Mouse (Mus musculus): ENCODE results near the gene Cdc42ep1.
A peak's percentile ranks its signal among the peaks of the same experiment; 100 is the strongest.

Cdc42ep1 gene

DNA sequence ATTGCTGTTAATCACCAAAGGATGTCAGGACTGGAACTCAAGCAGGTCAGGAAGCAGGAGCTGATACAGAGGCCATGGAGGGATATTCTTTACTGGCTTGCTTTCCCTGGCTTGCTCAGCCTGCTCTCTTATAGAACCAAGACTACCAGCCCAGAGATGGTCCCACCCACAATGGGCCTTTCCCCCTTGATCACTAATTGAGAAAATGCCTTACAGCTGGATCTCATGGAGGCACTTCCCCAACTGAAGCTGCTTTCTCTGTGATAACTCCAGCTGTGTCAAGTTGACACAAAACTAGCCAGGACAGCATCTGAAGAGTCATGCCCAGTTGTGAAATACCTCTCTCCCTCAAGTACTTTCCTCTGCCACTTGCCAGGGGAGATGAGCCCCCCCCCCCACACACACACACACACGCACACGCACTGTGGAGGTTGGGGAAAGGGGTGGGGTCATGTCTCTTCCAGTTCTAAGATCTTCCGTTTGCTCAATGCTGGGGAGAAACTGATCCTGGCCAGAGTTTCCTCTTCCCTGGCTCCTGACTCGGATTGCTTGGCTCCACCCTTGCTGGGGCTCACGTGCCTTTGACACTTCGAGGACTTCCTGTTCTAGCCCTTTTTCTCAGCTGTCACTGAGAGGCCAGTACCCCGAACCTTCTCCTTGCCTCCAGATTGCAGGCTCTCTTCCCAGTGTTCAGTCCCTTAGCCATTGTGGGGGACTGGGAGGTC is 36.5 kb downstream of the Cdc42ep1 start:
- DNase-seq (ENCODE audit: low read depth): peak; percentile 60

DNA sequence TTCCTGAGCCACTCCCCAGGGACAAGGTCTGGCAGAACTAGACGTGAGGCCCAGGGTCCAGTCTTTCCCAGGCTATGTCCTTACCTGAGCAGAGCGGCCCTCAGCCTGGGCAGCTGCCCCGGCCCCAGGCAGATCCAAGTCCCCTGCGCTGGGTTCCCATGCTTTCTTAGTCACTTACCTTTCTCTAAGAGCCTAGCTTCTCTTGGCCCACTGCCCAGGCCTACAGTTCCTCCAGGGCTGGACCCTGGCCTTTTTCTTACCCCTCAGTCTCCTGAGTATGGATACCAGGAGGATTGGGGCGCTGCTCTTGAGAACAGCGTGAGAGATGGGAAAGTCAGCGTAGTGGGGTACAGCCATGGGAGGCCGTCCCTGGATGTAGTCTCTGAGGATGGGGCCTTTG is 38.0 kb downstream of the Cdc42ep1 start:
- DNase-seq (ENCODE audit: low read depth): no peak

DNA sequence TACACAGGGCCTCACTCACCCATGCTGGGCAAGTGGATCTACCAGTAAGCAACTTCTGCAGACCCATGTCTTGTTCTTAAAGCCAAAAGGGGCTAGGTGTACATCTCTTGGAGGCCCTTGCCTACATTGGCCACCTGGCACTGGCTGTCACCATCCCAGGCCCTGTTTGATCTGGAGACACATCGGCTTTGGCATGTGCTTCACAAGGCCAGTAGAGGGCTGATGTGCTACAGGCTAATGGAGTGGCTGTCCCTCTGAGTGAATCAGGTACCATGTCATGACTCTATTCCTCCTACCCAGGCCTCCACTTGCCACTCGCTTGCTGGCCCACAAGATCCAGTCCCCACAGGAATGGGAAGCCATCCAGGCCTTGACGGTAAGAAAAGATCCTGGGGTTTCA is 39.4 kb downstream of the Cdc42ep1 start:
- no peak for DNase-seq (ENCODE audit: low read depth)

DNA sequence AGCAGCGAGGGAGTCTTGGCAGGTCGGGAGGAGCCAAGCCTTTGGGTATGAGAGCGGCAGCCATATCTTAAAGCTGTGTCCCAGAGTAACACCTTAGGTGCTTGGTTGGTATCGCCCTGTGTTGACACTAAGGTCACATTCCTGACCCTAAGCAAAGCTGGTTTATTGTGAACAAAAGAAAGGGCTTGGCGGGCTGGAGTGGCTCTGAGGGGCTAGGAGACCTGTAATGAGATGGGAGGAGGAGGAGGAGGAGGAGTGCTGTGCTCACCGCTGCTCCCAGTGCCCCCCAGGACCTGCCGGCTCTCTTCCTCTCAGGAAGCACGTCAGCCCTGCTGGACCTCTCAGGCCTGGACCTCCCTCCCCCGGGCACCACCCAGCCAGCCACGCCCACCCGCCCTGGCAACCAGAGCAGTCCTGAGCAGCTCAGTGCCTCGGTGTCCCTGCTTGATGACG is 47.0 kb downstream of the Cdc42ep1 start:
- no peak for DNase-seq (ENCODE audit: low read depth)

- DNase-seq (ENCODE audit: low read depth): no peak
Measured at GRCm38 (mm10) chr15:78892440-78892839, 50.0 kb downstream of the Cdc42ep1 start.

DNA sequence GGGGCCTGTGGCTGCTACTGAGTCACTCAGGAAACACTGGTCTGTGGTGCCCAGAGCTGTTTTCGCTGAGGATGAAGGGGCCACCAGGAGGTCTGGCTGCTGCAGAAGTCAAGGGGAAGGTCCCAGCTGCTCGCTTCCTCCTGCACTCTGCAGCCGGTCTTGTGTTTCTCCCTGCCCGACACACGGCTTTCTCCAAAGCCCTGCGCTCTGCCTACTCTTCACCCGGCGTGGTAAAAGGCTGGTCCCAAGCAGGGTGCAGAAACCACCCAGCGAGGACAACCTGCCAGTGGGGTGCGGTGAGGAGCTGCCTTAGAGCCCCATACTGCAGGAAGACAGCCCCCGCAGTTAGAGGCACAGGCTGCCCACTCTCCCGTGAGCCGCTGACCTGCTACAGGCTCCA is 52.3 kb downstream of the Cdc42ep1 start:
- peak; percentile 62 for DNase-seq (ENCODE audit: low read depth)

DNA sequence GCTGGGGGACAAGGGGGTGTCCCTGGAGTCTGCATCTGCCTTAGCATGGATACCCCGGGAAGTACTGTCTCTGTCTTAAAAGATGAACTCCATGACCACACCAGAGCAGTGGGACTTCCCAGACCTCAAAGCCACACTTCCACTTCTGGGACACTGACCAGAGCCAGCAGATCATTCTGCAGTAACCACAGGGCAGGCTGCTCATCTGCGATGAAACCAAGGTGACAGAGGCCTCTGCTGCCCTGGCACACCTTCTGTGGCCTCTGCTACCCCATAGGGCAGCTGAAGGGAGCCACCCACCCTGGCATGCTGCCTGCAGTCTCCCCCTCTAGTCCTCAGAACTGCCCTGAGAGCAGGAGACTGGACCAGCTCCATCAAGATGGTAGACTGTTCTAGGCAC is 53.3 kb downstream of the Cdc42ep1 start:
- DNase-seq (ENCODE audit: low read depth): peak; percentile 58

DNA sequence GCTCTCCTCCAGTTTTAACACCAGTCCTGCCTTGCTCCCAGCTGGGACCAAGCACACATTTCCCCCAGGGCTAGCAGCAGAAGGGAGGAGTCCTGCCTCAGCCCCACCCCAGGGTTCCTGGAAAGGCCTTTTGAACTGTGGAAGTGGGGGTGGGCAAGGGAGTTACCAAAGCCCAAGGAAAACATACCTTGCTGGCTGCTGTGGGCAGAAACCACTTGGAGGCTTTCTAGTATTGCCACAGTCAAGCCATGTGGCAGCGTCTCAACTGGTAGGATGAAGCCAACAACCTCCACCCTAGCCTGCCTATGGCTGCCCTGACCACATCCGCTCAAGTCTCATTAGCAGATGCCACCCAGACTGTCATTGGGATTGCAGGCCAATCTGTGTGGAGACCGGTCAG is 53.7 kb downstream of the Cdc42ep1 start:
- peak; percentile 78 for DNase-seq (ENCODE audit: low read depth)

DNA sequence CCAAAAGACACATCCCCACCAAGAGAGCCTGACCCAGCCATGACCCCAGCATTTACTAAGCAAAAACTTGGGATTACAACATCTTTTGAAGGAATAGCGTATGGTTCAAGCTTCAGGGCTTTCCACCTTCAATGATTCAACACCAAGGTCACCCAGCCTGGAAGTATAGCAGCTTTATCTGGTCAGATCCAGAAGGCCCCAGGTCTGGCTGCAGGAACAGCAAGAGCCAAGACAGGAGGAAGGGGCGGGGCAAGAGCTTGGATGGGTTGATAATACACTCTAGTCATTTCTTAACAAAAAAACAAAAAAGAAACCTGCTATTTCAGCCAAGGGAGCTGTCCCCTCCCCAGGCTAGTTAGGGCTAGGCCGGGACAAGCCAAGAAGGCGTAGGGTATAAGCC is 55.1 kb downstream of the Cdc42ep1 start:
- DNase-seq (ENCODE audit: low read depth): peak; percentile 54

DNA sequence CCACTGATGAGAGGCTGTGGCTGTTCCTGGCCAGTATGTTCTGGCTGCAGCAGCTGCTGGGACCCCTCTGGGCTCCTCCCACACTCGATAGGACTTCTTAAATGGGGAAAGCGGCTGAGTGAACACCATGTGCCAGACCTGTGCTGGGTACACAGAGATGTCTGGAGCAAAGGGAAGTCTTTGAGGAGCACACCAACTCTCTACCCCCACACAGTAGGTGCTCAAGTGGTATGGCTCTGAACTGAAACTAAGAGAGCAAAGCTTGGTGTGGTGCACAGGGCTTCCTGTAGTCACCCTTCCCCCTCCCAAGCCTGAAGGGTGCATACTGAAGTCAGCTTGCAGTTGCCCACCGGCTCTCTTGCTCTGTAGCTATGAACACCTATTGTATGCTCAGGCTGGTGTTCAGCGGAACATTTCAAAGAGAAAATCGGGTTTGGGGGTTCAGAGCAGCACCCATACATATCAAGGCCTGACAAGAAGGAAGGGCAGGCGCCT is 56.1 kb downstream of the Cdc42ep1 start:
- peak; percentile 79 for DNase-seq (ENCODE audit: low read depth)

DNA sequence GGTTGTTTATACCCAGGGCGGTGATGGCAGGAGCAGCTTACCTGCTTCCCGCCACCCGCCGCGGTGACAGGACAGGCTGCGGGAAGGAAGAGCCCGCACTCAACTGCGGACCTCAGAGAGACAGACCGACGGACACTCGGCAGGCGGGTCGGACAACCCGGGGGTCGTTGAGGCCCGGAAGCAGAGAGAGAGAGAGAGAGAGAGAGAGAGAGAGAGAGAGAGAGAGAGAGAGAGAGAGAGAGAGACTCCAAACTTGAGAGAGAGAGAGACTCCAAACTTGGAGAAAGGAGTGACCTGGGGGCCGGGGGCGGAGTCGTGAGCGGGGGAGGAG is 57.0 kb downstream of the Cdc42ep1 start, which contains the start of gene Gm49510:
Gene Gm49510, plus strand, starts transcription at position 259 of the 331 bp plus-strand sequence.
- DNase-seq (ENCODE audit: low read depth): no peak

- DNase-seq (ENCODE audit: low read depth): peak; percentile 85
Measured at GRCm38 (mm10) chr15:78899740-78900584, 57.5 kb downstream of the Cdc42ep1 start, which contains the start of gene Sh3bp1. TSS of gene Sh3bp1 (plus strand) at chr15:78899768.
